7 mouse cellular contexts compared by ENCODE assay signal in genomic region chr6:21214673-21215490, GRCm38 (mm10). TPM values are rescaled to one million over a fixed set of nuclear protein-coding genes. Genes with fewer than 3 reads are reported as not detected.
DNase-seq lines count a peak whose midpoint lies in the region; ATAC-seq and TF ChIP-seq lines count a peak whose summit lies in the region.

No protein-coding gene starts in this region.

- H3K9ac ChIP-seq in forebrain, postnatal 0 days, result peak overlapping the region; percentile 92
- H3K9ac ChIP-seq in hindbrain, embryonic 14.5 days, result peak overlapping the region; percentile 78
- H3K9ac ChIP-seq in midbrain, embryonic 16.5 days (ENCODE audit: low read depth, low read length), result peak overlapping the region; percentile 93

- 6% methylated on average over 46 of the region's 83 CpGs for WGBS in forebrain, postnatal 0 days
- WGBS in hindbrain, embryonic 14.5 days, result under 1% methylated on average over 76 of the region's 83 CpGs
- WGBS in midbrain, embryonic 16.5 days, result under 1% methylated on average over 41 of the region's 83 CpGs

- H3K4me1 ChIP-seq in forebrain, postnatal 0 days (ENCODE audit: insufficient read depth), result no peaks in the 10 kb centered on the region
- H3K4me1 ChIP-seq in hindbrain, embryonic 14.5 days (replicated peaks; ENCODE audit: control insufficient read depth, insufficient read depth, low read length), result peaks cover 4% of the 10 kb centered on the region; the same call in 1 of the 2 replicates
- peaks cover 14% of the 10 kb centered on the region for H3K4me1 ChIP-seq in midbrain, embryonic 16.5 days (ENCODE audit: control insufficient read depth, insufficient read depth, low read length)

- intact Hi-C loops in left cerebral cortex, adult 2 months (cut with DNase I), result loop anchor here (2.0 to 10.0 kb wide), 5 partner anchors 160 to 1448 kb away; no protein-coding TSS in a partner anchor

- H3K4me3 ChIP-seq in forebrain, postnatal 0 days (ENCODE audit: low read depth, low read length), result peak overlapping the region; percentile 92
- peak overlapping the region; percentile 78 for H3K4me3 ChIP-seq in hindbrain, embryonic 14.5 days (replicated peaks; ENCODE audit: low read length)
- peak overlapping the region; percentile 80 for H3K4me3 ChIP-seq in left cerebral cortex, adult 2 months
- H3K4me3 ChIP-seq in midbrain, embryonic 16.5 days (ENCODE audit: low read depth, low read length), result peak overlapping the region; percentile 94

- no peaks in the 10 kb centered on the region for H3K27me3 ChIP-seq in forebrain, postnatal 0 days (ENCODE audit: insufficient read depth, low read length)
- H3K27me3 ChIP-seq in hindbrain, embryonic 14.5 days (ENCODE audit: control insufficient read depth, insufficient read depth, low read length), result no peaks in the 10 kb centered on the region
- no peaks in the 10 kb centered on the region for H3K27me3 ChIP-seq in midbrain, embryonic 16.5 days (ENCODE audit: control insufficient read depth, insufficient read depth, low read depth, low read length)

- H3K9me3 ChIP-seq in forebrain, postnatal 0 days (ENCODE audit: low read length), result no peaks in the 10 kb centered on the region
- H3K9me3 ChIP-seq in hindbrain, embryonic 14.5 days (ENCODE audit: control insufficient read depth, low read length), result no peaks in the 10 kb centered on the region
- H3K9me3 ChIP-seq in midbrain, embryonic 16.5 days (replicated peaks; ENCODE audit: control insufficient read depth, low read length, poor library complexity, severe bottlenecking), result no peaks in the 10 kb centered on the region

- peak; percentile 40 for DNase-seq in adrenal gland, adult 8-10 months
- peak; percentile 87 for DNase-seq in cerebellum, adult 8-10 months
- DNase-seq in forebrain, postnatal 0 days, result peak; percentile 79
- peak; percentile 62 for DNase-seq in hindbrain, embryonic 14.5 days (ENCODE audit: low spot score)
- peak; percentile 72 to 78 for DNase-seq in left cerebral cortex, adult 2 months (ENCODE audit: extremely low spot score in 1 of 2, low spot score in 2 of 2)
- peak; percentile 29 for DNase-seq in testis, postnatal 14 days (ENCODE audit: low spot score)

- peak overlapping the region; percentile 94 for H3K27ac ChIP-seq in forebrain, postnatal 0 days (ENCODE audit: low read depth, low read length)
- peak overlapping the region; percentile 84 for H3K27ac ChIP-seq in hindbrain, embryonic 14.5 days
- peak overlapping the region; percentile 96 for H3K27ac ChIP-seq in left cerebral cortex, adult 2 months
- H3K27ac ChIP-seq in midbrain, embryonic 16.5 days (ENCODE audit: low read length), result peak overlapping the region; percentile 96

- TF ChIP-seq CTCF in forebrain, postnatal 0 days (IDR thresholded peaks at IDR 0.05; ENCODE audit: low read depth), result no peak
- TF ChIP-seq CTCF in left cerebral cortex, adult 2 months (IDR thresholded peaks at IDR 0.05), result no peak

- no peaks in the 10 kb centered on the region for H3K36me3 ChIP-seq in forebrain, postnatal 0 days (ENCODE audit: insufficient read depth)
- H3K36me3 ChIP-seq in hindbrain, embryonic 14.5 days (replicated peaks; ENCODE audit: control insufficient read depth, insufficient read depth), result no peaks in the 10 kb centered on the region
- H3K36me3 ChIP-seq in midbrain, embryonic 16.5 days (ENCODE audit: control insufficient read depth, insufficient read depth, low read length), result no peaks in the 10 kb centered on the region

- H3K4me2 ChIP-seq in forebrain, postnatal 0 days (ENCODE audit: low read depth), result peak overlapping the region; percentile 79
- peak overlapping the region; percentile 86 for H3K4me2 ChIP-seq in hindbrain, embryonic 14.5 days (replicated peaks)
- peak overlapping the region; percentile 79 for H3K4me2 ChIP-seq in midbrain, embryonic 16.5 days (ENCODE audit: low read length)

- peak; percentile 76 for ATAC-seq in forebrain, postnatal 0 days
- peak; percentile 76 for ATAC-seq in hindbrain, embryonic 14.5 days (ENCODE audit: low FRiP score)
- peak; percentile 85 for ATAC-seq in midbrain, embryonic 16.5 days

RNA-seq across cellular contexts. Expression of gene Kcnd2, which starts 0.4 kb away (rescaled TPM):
- total RNA-seq in adrenal gland, adult 8-10 months (2022), result 1 to 10 TPM; 4.3 to 5.3 (median 4.7) TPM
- 50.0 and 64.4 TPM in 2 replicates for total RNA-seq in forebrain, postnatal 0 days (2014; rRNA removed)
- polyA plus RNA-seq in forebrain, postnatal 0 days (2015; fragmentation: Nextera tagmentation; extraction: Ambion mirVana), result 18.4 and 27.3 TPM in 2 replicates
- polyA plus RNA-seq in hindbrain, embryonic 14.5 days (2014; fragmentation: Nextera tagmentation; extraction: Ambion mirVana), result 29.6 and 37.1 TPM in 2 replicates
- 10 to 100 TPM; 68.3 to 71.9 TPM for total RNA-seq in left cerebral cortex, adult 2 months (2021)
- 26.4 and 29.5 TPM in 2 replicates for polyA plus RNA-seq in midbrain, embryonic 16.5 days (2015; fragmentation: Nextera tagmentation; extraction: Ambion mirVana)

Comparison
In these comparisons a context has a peak if more than half of its experiments do, and no peak if none do; other contexts are left out.
1. Peak in every context shown above with its lines: DNase-seq, ATAC-seq, H3K4me3 ChIP-seq and H3K27ac ChIP-seq.
2. DNase-seq: peak in every context shown above with its lines; median percentile 87 in cerebellum, adult 8-10 months; 79 in forebrain, postnatal 0 days; 75 in left cerebral cortex, adult 2 months; 62 in hindbrain, embryonic 14.5 days; 40 in adrenal gland, adult 8-10 months; 29 in testis, postnatal 14 days.